Mouse (Mus musculus) embryonic fibroblast, embryonic 13.5 days (primary cell): ENCODE measurements around the gene Akirin1. TPM values are rescaled to one million over a fixed set of nuclear protein-coding genes. Genes with fewer than 3 reads are reported as not detected.
A peak's percentile ranks its signal among the peaks of the same experiment; 100 is the strongest.

ENCODE experiments used
- H3K27ac ChIP-seq: 2 replicates; pipeline ENCODE4 v1.5.1; 2012; ENCODE audit warnings: low read length, control low read depth, inconsistent platforms; ENCODE audit not compliant: insufficient read depth
- H3K4me1 ChIP-seq: 2 replicates; pipeline ENCODE4 v1.6.1; 2011; ENCODE audit warnings: low read length; ENCODE audit not compliant: control insufficient read depth, insufficient read depth
- H3K4me3 ChIP-seq: 2 replicates; pipeline ENCODE4 v1.5.1; 2011; ENCODE audit warnings: mild to moderate bottlenecking, control low read depth, low read length; ENCODE audit not compliant: insufficient read depth
- CTCF ChIP-seq: IDR thresholded peaks from 2 replicates; pipeline ENCODE4 v1.5.1; 2011; ENCODE audit warnings: mild to moderate bottlenecking, control low read depth, low read length, moderate library complexity, borderline replicate concordance; ENCODE audit not compliant: insufficient read depth
- POLR2A ChIP-seq: IDR thresholded peaks from 2 replicates; pipeline ENCODE4 v1.6.1; 2011; ENCODE audit warnings: low read depth, mild to moderate bottlenecking, control low read depth, low read length, moderate library complexity
- polyA plus RNA-seq: library from polyadenylated mRNA; stranded (reverse); fragments of >200 nt; gene quantifications from 2 replicates; pipeline ENCODE4 v1.2.4, GENCODE M21; 2011; ENCODE audit warnings: low read depth; ENCODE audit not compliant: missing spikeins, insufficient read length

The Akirin1 gene
- polyA plus RNA-seq, 1 experiment: 40.9 TPM

- Histone ChIP-seq H3K4me1 (no peaks in the 10 kb centered on the region), H3K27ac (no peak overlapping the region), H3K4me3 (peak overlapping the region; percentile 53)
- TF ChIP-seq CTCF: no peak
- no peak for TF ChIP-seq POLR2A
Observed at GRCm38 (mm10) chr4:123687025-123687781, 62.9 kb downstream of the Akirin1 start.

- Histone ChIP-seq H3K4me1 (no peaks in the 10 kb centered on the region), H3K4me3 (peak overlapping the region; percentile 53), H3K27ac (no peak overlapping the region)
- TF ChIP-seq CTCF: no peak
- TF ChIP-seq POLR2A: no peak
Observed at GRCm38 (mm10) chr4:123686368-123687024, 63.6 kb downstream of the Akirin1 start.

DNA sequence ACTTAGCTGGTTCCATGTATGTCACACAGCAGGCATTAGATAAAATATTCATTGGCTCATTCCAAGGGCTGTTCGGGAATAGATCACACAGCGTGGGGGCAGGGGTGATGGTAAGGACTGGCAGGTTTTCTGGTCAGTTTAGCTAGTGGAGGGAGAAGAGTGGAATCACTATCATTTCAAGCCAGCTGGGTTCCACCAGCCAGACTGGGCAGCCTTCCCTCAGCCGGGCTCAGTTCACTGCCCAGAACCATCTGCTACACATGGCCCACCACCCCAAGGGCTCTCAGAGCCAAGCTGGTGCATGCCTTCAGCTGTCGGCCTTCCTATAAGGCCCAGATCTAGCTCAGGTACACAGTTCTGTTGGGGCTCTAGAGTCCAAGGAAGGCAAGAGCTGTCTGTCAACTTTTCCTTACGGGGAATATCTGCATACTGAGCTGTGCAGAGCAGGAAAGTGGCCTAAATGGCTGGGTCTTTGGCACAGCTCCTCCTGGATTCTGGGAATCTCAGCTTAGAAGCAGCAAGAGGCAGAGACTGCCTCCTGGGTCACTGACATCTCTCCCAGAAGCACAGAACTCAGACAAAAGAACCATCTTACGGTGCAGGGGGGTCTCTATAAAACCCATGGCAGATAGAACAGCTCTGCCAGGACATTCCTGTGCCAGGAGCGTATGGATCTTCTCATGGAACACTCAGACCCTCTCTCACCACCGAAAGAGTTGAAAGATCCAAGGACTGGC is 64.5 kb downstream of the Akirin1 start:
- TF ChIP-seq CTCF (no peak), POLR2A (no peak)
- Histone ChIP-seq H3K4me3 (peak overlapping the region; percentile 53; the same call in 1 of the 2 replicates), H3K4me1 (no peaks in the 10 kb centered on the region), H3K27ac (no peak overlapping the region)

DNA sequence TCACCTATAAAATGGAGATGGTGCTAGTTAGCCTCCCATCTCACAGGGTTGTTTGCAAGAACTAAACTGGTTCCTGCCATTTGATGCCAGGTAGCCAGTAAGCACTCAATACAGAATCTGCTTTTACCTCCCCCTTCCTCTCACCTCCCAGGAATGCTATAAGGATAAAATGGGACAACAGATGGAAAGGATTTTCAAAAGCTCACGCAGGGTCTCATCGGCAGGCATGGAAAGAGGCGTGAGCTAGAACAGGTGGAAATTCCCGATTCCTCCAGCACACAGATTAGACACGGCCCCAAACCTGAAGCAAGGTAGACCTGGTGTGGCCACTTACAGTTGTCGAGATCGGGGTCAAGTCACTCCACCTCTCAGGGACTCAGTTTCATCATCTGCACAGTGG is 65.1 kb downstream of the Akirin1 start:
- Histone ChIP-seq H3K4me1 (no peaks in the 10 kb centered on the region), H3K4me3 (no peak overlapping the region), H3K27ac (no peak overlapping the region)
- TF ChIP-seq POLR2A (no peak), CTCF (no peak)

Other genes with a start within 250 kb of the Akirin1 start
- 250 and 271 TPM in 2 replicates for gene Macf1, start 66.0 kb downstream of the Akirin1 start, polyA plus RNA-seq
- gene Ndufs5, start 32.1 kb downstream of the Akirin1 start, polyA plus RNA-seq: 124 and 148 TPM in 2 replicates
- gene Rhbdl2, start 37.5 kb upstream of the Akirin1 start, polyA plus RNA-seq: 0.76 and 1.9 TPM in 2 replicates
- gene 4933427I04Rik, start 109.3 kb upstream of the Akirin1 start, polyA plus RNA-seq: not detected in 2 replicates
- gene Mycbp, start 154.5 kb upstream of the Akirin1 start, polyA plus RNA-seq: 23.7 and 48.4 TPM in 2 replicates
- 109 and 125 TPM in 2 replicates for gene Rragc, start 167.1 kb upstream of the Akirin1 start, polyA plus RNA-seq
- not detected in 2 replicates for gene 4930535I16Rik, start 167.7 kb upstream of the Akirin1 start, polyA plus RNA-seq